Mouse (Mus musculus): Measurements from ENCODE around the gene Plxna3.

DNA sequence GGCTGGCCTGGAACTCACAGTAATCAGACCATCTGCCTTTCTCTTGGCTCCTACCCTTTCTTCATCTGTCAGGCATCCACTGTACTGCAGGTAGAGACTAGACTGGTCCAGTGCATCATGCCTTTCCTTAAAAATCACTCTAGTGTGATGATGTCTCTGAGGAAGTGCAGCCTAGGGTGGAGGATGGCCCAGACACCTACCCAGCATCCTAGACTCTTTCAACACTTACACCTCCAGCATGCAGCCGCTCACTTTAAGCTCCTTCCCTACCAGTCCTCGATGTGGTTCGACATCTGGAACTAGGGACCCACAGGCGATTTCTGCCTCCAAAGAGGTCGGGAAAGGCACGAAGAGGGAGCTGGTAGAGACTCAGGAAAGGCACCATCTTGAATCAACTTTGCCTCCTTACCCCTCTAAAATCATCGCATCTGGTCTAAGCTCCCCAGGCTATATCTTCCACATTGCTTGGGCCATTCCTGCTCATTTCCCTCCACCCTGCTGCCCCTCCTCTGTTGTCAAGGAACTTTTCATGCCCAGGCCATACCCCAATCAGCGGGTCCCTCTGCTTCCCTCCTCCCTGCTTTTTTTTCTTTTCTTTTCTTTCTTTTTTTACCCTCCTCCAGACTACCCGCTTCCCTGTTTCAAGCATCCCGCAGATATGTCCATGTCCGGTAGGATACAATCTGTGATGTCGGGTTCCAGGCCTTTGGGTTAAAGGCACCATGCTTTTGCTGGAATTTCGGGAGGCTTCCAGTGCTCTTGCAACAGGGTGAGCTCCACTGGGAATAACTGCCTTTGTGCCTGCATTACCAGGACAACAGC, 24.0 kb downstream of the Plxna3 start:
- TF ChIP-seq CTCF (IDR thresholded peaks at IDR 0.05; ENCODE audit: control insufficient read depth, insufficient read depth, insufficient read length) (no peak), CEBPB (IDR thresholded peaks at IDR 0.05; ENCODE audit: low read depth) (no peak), USF1 (IDR thresholded peaks at IDR 0.05; ENCODE audit: low read depth) (no peak), MAX (IDR thresholded peaks at IDR 0.05) (no peak), MYOD1 (IDR thresholded peaks at IDR 0.05; ENCODE audit: control insufficient read depth, insufficient read length, low read depth) (no peak), MYOG (IDR thresholded peaks at IDR 0.05; ENCODE audit: control insufficient read depth, extremely low read depth, insufficient read length) (no peak), FOSL1 (IDR thresholded peaks at IDR 0.05; ENCODE audit: insufficient read depth, low read length, poor library complexity, severe bottlenecking) (no peak)
